9 mouse cellular contexts compared by ENCODE assay signal in genomic region chr11:60703131-60703530, GRCm38 (mm10). TPM values are rescaled to one million over a fixed set of nuclear protein-coding genes. Genes with fewer than 3 reads are reported as not detected.
DNase-seq lines count a peak whose midpoint lies in the region; ATAC-seq and TF ChIP-seq lines count a peak whose summit lies in the region.
"Had no signal": no experiment of that assay in that cellular context is flagged by ENCODE, and none has a peak within 500 bp of the region (broad histone marks: within the 10 kb centered on the region; RNA-seq: fewer than 3 reads in every experiment).

No protein-coding gene starts in this region.

- no peak overlapping the region for H3K27ac ChIP-seq in intestine, postnatal 0 days (ENCODE audit: low read depth, low read length)
- no peak overlapping the region for H3K27ac ChIP-seq in intestine, embryonic 16.5 days (ENCODE audit: low read length)
- H3K27ac ChIP-seq in midbrain, embryonic 15.5 days = no peak overlapping the region
- H3K27ac ChIP-seq: embryonic facial prominence, embryonic 13.5 days had no signal

- no peak overlapping the region for H3K4me3 ChIP-seq in intestine, postnatal 0 days (ENCODE audit: low read depth, low read length)
- H3K4me3 ChIP-seq in intestine, embryonic 16.5 days (ENCODE audit: low read length) = no peak overlapping the region
- no peak overlapping the region for H3K4me3 ChIP-seq in midbrain, embryonic 15.5 days
- H3K4me3 ChIP-seq: embryonic facial prominence, embryonic 13.5 days had no signal

- H3K4me1 ChIP-seq in intestine, postnatal 0 days (replicated peaks; ENCODE audit: control insufficient read depth, insufficient read depth, low read length) = peaks cover 10% of the 10 kb centered on the region
- H3K4me1 ChIP-seq in intestine, embryonic 16.5 days (ENCODE audit: control insufficient read depth, insufficient read depth, low read length) = peaks cover 19% of the 10 kb centered on the region
- peaks cover 43% of the 10 kb centered on the region for H3K4me1 ChIP-seq in midbrain, embryonic 15.5 days

- peaks cover 37% of the 10 kb centered on the region for H3K36me3 ChIP-seq in intestine, postnatal 0 days (ENCODE audit: control insufficient read depth, insufficient read depth)
- peaks cover 12% of the 10 kb centered on the region for H3K36me3 ChIP-seq in intestine, embryonic 16.5 days (ENCODE audit: control insufficient read depth, insufficient read depth, low read length)
- H3K36me3 ChIP-seq in midbrain, embryonic 15.5 days (replicated peaks) = peaks cover 26% of the 10 kb centered on the region

- WGBS in intestine, postnatal 0 days = 47% methylated on average over 4 of the region's 4 CpGs
- WGBS in intestine, embryonic 16.5 days = 39% methylated on average over 4 of the region's 4 CpGs
- WGBS in midbrain, embryonic 15.5 days = 17% methylated on average over 4 of the region's 4 CpGs

- intact Hi-C loops in heart, postnatal 14 days (cut with DNase I) = no loop called here
- intact Hi-C loops in left cerebral cortex, postnatal 14 days (cut with DNase I) = no loop called here

- peak; percentile 76 for DNase-seq in ZHBTc4 (ENCODE audit: low read depth, low spot score)
- DNase-seq in heart, postnatal 14 days = peak; percentile 67 to 69
- DNase-seq in left cerebral cortex, postnatal 14 days (ENCODE audit: low spot score in 2 of 2) = peak; percentile 69 to 85
- DNase-seq in testis, postnatal 10 days (ENCODE audit: low spot score) = peak; percentile 84

- no peaks in the 10 kb centered on the region for H3K9me3 ChIP-seq in intestine, postnatal 0 days (ENCODE audit: control insufficient read depth)
- H3K9me3 ChIP-seq in intestine, embryonic 16.5 days (ENCODE audit: control insufficient read depth, low read length) = no peaks in the 10 kb centered on the region
- no peaks in the 10 kb centered on the region for H3K9me3 ChIP-seq in midbrain, embryonic 15.5 days
- H3K9me3 ChIP-seq: embryonic facial prominence, embryonic 13.5 days had no signal

- peak; percentile 86 for TF ChIP-seq CTCF in intestine, postnatal 0 days (IDR thresholded peaks at IDR 0.05; ENCODE audit: low read depth)

- no peak for ATAC-seq in intestine, postnatal 0 days
- no peak for ATAC-seq in intestine, embryonic 16.5 days
- peak; percentile 64 for ATAC-seq in common myeloid progenitor, adult 5-6 weeks (replicated peaks; ENCODE audit: low read depth, poor library complexity, severe bottlenecking)
- no peak for ATAC-seq in midbrain, embryonic 15.5 days (replicated peaks)

- H3K4me2 ChIP-seq in intestine, postnatal 0 days (replicated peaks; ENCODE audit: low read depth) = no peak overlapping the region
- no peak overlapping the region for H3K4me2 ChIP-seq in intestine, embryonic 16.5 days (ENCODE audit: low read depth, low read length)
- 0 out of 2 replicates have a peak overlapping the region, but pooled peaks have one; percentile 2 for H3K4me2 ChIP-seq in midbrain, embryonic 15.5 days
- H3K4me2 ChIP-seq: embryonic facial prominence, embryonic 13.5 days had no signal

- H3K27me3 ChIP-seq in intestine, postnatal 0 days (replicated peaks; ENCODE audit: control insufficient read depth, insufficient read depth, low read length) = no peaks in the 10 kb centered on the region
- H3K27me3 ChIP-seq in intestine, embryonic 16.5 days (replicated peaks; ENCODE audit: control insufficient read depth, insufficient read depth, low read length) = no peaks in the 10 kb centered on the region
- no peaks in the 10 kb centered on the region for H3K27me3 ChIP-seq in midbrain, embryonic 15.5 days (replicated peaks)
- H3K27me3 ChIP-seq: embryonic facial prominence, embryonic 13.5 days had no signal

- H3K9ac ChIP-seq in intestine, postnatal 0 days (ENCODE audit: low read depth, low read length) = no peak overlapping the region
- no peak overlapping the region for H3K9ac ChIP-seq in intestine, embryonic 16.5 days (ENCODE audit: low read depth, low read length)
- H3K9ac ChIP-seq in midbrain, embryonic 15.5 days = no peak overlapping the region
- H3K9ac ChIP-seq: embryonic facial prominence, embryonic 13.5 days had no signal

RNA-seq across cellular contexts. Expression of gene Llgl1, which starts 3.6 kb away (rescaled TPM):
- 8.6 and 9.1 TPM in 2 replicates for polyA plus RNA-seq in intestine, postnatal 0 days (2015; fragmentation: Nextera tagmentation; extraction: Ambion mirVana)
- polyA plus RNA-seq in intestine, embryonic 16.5 days (2015; fragmentation: Nextera tagmentation; extraction: Ambion mirVana) = 30.3 TPM in 2 replicates
- 7.1 and 10.4 TPM in 2 replicates for total RNA-seq in common myeloid progenitor, adult 5-6 weeks (2017)
- total RNA-seq in heart, postnatal 14 days (2021) = 10 to 100 TPM; 16.9 to 18.0 TPM
- total RNA-seq in left cerebral cortex, postnatal 14 days (2021) = 10 to 100 TPM; 40.4 to 43.8 TPM
- 53.0 and 57.9 TPM in 2 replicates for polyA plus RNA-seq in midbrain, embryonic 15.5 days (2015; fragmentation: Nextera tagmentation; extraction: Ambion mirVana)

RNA-seq across cellular contexts. Expression of gene Flii, which starts 23.9 kb away (rescaled TPM):
- 47.4 and 48.9 TPM in 2 replicates for polyA plus RNA-seq in intestine, postnatal 0 days (2015; fragmentation: Nextera tagmentation; extraction: Ambion mirVana)
- polyA plus RNA-seq in intestine, embryonic 16.5 days (2015; fragmentation: Nextera tagmentation; extraction: Ambion mirVana) = 81.3 and 81.6 TPM in 2 replicates
- total RNA-seq in common myeloid progenitor, adult 5-6 weeks (2017) = 83.6 and 129 TPM in 2 replicates
- total RNA-seq in heart, postnatal 14 days (2021) = 100 to 1,000 TPM; 106 to 112 TPM
- 10 to 100 TPM; 42.9 to 49.3 TPM for total RNA-seq in left cerebral cortex, postnatal 14 days (2021)
- 81.5 and 83.4 TPM in 2 replicates for polyA plus RNA-seq in midbrain, embryonic 15.5 days (2015; fragmentation: Nextera tagmentation; extraction: Ambion mirVana)

RNA-seq across cellular contexts. Expression of gene Mief2, which starts 25.1 kb away (rescaled TPM):
- 7.3 and 8.3 TPM in 2 replicates for polyA plus RNA-seq in intestine, postnatal 0 days (2015; fragmentation: Nextera tagmentation; extraction: Ambion mirVana)
- polyA plus RNA-seq in intestine, embryonic 16.5 days (2015; fragmentation: Nextera tagmentation; extraction: Ambion mirVana) = 9.8 and 10.7 TPM in 2 replicates
- 3.5 TPM in 2 replicates for total RNA-seq in common myeloid progenitor, adult 5-6 weeks (2017)
- total RNA-seq in heart, postnatal 14 days (2021) = 10 to 100 TPM; 28.0 to 28.5 TPM
- 10 to 100 TPM; 22.3 to 27.6 TPM for total RNA-seq in left cerebral cortex, postnatal 14 days (2021)
- 23.8 and 25.4 TPM in 2 replicates for polyA plus RNA-seq in midbrain, embryonic 15.5 days (2015; fragmentation: Nextera tagmentation; extraction: Ambion mirVana)
